Mouse (Mus musculus) spleen, postnatal 10 days (tissue): ENCODE measurements at regions not wholly inside any gene's neighbourhood (a gene's known extent, or its start where the extent isn't known, plus 50 kb on each side); places are given as distances from the start of the nearest gene placed in this dataset.

Experiments
- DNase-seq, 2 experiments: peaks; one replicate each; pipeline ENCODE4 v3.0.0; 2021 to 2022; ENCODE audit warnings: low spot score in 2 of 2

DNA sequence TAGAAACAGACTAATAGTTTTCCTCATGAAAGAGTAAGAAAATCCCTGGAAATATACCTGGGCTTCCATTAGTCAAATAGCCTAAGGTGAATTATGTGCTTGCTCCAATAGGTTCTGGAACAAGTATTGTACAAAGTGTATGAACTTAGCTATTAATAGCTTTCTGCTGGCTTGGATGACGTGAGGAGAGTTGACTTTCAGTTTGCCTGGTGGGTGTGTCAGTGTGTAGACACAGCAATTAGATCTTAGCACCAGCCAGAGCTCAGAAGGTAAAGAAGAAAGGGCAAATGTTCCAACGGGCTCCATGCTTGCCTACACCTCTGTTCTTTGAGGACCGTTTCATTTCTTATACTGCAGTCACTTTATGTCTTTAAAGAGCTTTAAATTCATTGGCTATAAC is 654.8 kb upstream of the Mef2c start:
- no peak for DNase-seq

DNA sequence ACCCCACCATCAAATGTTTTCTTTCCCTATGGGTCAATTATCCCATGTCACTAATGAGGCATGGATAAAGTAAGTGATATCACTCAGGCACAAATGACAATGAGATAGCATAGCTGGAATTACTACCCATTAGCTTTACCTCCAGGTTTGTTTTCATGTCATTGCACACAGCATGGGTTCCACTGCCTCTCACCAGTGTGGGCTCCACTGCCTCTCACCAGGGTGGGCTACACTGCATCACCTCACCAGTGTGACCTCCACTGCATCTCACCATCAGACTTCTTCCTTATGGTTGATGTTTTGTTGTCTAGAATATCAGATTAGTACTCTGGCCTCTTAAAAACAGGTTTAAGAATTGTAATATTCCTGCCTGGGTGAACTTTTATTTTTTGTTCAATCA is 634.0 kb upstream of the Mef2c start:
- no peak for DNase-seq

DNA sequence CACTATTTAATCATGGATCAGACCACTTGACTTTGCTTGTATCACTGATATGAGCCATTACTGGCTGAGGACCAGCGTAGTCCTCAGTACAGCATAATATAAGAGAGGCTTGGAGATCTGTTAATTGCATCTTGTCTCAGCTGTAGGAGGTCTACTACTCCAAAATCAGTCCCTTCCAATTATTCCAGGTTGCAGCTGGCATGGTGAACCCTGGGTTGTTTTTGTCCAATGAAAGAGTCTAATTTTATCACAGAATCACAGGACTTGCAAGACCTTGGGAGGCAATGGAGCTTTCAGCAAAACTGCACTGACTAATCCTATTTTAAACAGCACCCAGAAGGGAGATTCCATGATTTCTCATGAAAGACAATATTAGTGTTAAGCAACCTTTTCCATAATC is 629.7 kb upstream of the Mef2c start:
- DNase-seq, result no peak

DNA sequence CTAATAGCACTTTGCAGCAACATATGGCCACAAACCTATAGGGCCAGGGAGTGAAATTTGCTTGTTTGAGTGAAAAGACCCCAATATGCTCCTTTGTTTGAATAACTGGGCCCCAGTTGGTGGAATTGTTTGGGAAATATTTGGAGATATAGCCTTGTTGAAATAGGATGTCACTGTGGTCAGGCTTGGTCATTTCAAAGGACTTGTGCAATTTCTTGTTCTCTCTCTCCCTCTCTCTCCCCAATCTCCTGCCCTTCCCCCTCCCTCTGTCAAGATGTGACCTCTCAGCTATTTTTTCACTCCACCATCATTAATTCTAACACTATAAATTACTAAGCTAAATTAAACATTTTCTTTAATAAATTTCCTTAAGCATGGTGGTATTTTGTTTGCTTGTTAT is 620.5 kb upstream of the Mef2c start:
- no peak for DNase-seq

DNA sequence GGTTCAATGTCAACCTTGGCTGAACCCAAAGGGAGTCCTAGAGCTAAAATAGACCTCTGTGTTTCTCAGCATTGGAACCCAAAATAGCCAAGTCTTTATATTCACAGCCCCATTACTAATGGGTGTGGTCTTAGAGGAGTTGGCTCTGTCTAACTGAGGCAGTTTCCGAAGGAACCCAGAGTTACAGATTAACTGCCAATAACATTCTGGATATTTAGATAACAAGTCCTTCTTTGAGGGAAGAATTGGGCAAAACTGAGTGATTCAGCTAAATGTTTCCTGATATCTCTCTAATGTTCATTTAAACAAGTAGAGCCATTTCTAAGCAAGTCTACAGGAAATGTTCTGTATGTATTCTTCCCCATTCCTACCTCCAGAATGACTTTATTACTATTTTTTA is 615.1 kb upstream of the Mef2c start:
- no peak for DNase-seq

DNA sequence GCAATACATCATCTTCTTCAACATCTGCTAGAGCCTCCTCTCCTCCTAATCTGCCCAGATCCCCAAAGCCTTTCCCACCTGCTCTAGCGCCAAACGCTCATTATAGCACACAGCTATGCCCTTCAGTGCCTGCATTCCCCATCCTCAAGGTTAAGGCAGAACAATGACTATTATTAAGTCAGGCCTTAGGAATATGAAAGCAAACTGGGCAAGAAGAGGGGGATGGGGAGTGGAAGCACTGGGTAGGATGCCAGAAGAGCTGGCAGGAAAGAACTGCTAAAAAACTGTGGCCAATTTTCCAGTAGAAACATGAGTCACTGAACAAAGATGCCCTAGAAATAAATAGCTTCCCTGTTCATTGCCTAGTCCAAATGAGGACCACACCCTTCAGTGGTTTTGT is 611.1 kb upstream of the Mef2c start:
- DNase-seq, result no peak

DNA sequence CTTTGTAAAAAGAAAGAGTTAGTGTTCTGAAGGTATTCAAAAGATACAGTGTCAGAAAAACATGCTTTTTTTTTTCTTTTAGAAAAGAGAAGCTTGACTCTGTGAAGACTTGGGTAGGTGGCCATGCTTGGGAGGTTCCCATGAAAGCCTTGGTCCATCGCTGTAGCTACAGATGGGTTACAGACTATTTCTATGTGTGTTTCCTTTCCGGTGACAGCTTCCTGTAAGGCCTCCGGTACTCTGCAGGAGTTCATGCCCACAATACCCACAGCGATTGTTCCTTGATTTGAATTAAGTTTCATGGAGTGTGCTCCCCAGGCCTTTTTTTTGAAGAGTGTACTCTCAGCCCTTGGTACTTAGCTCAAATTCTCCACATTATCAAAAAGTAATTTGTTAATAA is 604.1 kb upstream of the Mef2c start:
- DNase-seq, result peak in 1 of 2 experiments; percentile 28

DNA sequence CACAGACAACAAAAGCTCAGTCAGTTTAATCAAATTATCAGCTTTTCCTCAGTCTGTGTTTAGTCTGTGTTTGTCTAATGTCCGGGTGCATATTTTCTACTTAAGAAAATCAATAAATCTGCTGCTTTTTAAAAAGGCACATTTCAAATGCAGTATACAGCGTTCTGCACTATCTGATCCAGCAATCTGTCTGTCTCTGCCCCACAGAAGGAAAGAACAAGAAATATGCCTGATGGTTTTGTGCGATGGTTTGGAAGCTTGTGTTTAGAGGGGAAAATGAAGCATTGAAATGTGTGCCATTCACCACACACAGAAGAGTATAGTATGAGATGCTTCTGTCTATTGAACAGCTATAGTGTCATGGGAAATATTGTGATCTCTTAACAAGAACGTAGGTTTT is 601.7 kb upstream of the Mef2c start:
- no peak for DNase-seq

DNA sequence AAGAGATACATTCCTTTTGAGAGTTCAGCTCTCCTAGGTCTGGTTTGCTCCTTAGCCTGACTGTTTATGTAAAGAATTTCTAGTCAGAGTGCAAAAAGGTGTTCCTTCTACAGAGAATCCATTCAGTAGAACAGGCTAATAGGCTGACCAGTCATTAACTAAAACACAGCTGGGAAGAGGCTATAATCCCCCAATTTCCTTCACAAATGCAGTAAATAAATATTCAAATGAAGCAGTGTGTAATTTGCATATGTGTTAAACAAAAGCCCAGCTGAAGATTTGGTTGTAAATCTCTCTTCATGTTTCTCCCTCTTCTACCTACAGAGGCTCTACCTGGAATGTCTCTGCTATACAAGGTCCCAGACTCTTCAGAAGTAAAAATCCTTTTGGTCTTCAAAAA is 600.2 kb upstream of the Mef2c start:
- no peak for DNase-seq

DNA sequence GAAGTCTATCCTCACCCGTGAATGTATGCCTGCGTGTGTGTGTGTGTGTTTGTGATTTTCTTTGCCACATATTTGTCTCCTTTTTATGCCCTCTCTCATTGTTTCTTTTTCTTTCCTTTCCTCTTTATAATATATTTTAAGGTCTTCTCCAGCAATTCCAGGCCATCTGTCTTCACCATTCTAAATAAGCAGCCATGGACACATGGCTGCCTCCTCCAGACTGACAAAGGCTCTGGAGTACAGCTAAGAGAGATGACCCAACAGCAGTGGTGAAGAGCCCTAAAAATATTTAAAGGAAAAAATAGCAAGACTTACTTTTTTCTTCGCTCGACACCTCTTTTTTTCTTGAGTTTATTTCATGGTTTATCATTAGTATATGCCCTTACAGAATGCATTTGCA is 596.1 kb upstream of the Mef2c start:
- DNase-seq, result no peak

DNA sequence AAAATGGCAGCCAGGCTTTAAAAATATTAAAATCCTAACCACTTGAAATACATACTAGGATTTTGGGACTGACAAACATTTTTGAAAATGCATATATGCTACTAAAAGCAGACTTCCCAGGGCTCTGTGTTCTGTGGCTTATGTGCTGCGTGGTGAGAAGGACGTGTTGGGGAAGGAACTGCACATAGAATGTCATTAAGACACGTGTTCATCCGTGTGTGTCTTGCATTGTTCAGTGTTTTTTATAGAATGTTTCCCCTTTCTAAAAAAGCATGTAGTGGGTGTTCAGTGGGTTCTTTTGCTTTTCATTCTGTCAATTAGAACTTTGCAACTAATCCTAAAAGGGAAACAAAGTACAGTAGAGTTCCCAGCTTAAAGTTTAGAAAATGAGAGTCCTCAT is 594.7 kb upstream of the Mef2c start:
- no peak for DNase-seq

DNA sequence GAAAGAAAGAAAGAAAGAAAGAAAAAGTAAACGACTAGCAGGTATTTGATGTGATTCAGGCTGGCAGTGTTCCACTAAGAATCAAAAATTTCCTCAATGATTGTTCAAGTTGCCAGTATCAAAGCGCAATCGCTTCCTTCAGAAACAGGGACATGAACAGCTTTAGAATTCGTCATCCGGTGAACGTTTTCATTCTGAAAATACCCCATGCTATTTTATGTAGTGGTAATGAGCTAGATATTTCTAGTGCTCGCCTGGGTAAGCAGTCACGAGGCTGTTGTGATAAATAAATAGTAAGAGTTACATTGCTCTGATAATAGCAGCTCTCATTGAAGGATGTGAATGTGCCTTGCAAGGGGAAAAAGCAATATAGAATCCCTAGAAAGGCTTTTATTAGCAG is 591.0 kb upstream of the Mef2c start:
- no peak for DNase-seq

DNA sequence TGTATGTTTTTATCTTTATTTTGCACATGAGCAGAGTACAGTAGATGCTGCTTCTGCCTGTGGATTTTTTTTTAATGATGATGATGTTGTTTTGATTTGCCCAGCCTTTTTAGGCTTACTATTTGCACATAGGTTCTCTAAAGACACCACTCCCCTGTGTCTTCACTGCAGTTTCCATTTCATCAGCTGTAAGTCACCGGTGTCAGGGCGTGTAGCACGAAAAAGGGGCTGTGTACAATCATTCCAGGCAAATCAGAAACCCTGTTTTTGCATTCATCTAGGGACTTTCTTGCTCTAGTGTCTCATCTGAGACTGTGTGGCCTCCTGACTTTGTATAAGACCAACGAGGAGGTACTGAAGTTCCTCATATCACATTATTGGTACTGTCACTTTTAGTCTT is 588.6 kb upstream of the Mef2c start:
- DNase-seq, result peak in 1 of 2 experiments; percentile 22

DNA sequence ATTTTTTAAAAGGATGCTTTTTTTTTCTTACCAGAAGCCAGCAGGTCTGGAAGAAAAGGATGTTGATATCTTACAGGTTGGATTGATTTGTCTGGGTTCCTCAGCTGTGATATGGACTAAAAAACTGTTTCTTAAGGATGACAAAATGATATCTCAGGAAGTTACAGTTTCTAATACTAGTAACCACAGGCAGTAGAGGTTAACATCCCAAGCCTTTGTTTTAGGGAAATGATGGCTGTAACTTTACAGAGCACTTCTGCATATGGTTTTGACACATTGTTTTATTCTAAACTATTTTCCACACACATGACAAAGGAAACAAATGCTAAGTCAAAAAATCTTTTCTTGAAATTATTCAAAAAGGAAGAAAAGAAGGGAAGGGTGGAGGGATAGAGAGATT is 573.8 kb upstream of the Mef2c start:
- no peak for DNase-seq

DNA sequence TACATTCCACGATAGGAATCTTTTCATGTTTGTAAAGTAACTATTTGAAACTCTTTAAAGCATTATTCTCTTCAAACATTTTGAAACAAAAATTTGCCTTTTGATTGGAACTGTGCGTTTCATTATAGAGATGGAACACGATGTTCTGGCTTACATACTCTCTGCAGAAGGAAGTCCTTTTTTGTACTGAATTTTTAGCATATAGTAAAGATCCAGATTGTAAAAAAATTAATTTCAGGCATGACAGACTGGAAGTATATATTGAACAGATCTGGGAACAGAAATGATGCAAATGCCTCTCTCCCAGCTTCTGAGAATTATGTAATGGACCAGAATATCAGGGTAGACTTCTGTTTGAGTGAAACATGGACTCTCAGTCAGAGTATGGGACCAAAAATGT is 566.0 kb upstream of the Mef2c start:
- DNase-seq, result no peak

DNA sequence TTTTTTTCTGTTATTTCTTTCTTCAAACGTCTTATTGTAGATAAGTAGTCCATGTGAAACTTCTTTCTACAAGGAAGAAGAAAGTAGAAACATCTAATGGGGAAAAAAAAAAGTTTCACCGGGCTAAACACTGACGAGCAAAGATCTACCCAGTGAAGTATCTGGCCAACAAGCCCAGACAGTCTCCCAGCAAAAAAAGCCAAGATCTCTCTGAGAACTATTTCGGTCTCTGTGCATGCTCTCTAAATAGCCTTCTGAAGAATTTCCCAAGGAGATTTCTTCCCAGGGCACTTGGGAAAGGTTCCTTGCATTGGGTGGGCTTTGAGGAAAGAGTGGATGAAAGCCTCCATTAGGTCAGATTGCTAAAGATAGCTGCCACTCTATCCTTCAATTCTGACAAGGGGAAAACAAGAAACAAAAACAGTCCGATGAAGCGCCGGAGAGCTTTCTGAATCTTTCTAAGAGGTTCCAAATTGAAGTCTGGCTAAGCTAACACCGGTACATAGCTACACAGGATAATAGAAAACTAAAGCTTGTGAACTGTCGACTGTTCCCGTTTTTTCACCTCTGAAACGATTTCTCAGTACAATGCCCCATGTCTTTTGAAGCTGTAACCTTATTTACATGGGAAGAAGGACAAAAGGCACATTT is 561.0 kb upstream of the Mef2c start:
- DNase-seq, result no peak

DNA sequence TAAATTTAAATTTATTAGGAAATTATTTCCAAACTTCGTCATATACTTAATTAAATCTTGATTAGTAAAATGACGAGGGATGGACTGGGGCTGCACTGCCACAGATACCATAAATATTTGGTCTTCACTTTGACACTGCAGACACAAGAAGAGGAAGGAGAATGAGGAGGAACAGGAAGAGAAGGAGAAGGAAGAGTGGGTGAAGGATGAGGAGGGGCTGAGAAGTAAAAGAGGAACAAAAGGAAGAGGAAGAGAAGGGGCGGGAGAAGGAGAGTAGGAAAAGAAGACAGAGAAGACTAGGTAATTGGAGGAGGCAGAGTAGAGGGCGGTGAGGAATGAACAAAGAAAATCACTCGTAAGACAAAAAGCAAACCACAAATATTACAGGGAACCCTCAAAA is 556.9 kb upstream of the Mef2c start:
- no peak for DNase-seq

DNA sequence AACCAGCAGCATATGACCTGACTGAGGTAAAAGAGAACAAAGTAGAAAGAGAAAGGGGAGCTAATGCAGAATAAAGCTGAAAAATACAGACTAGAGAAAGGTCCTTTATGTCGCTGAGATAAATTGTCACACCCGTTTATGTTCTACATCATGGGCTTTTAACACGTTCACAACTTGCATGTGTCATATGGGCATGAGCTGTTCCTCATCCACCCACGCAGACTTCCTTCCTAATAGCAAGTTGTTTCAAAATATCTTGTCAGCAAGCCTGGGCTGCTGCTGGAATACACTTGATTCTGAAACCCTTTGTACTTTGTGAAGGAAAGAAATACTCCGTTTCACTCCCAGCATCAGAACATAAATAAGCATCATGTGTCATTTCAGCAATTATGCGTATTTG is 554.3 kb upstream of the Mef2c start:
- DNase-seq, result peak in 1 of 2 experiments; percentile 12

DNA sequence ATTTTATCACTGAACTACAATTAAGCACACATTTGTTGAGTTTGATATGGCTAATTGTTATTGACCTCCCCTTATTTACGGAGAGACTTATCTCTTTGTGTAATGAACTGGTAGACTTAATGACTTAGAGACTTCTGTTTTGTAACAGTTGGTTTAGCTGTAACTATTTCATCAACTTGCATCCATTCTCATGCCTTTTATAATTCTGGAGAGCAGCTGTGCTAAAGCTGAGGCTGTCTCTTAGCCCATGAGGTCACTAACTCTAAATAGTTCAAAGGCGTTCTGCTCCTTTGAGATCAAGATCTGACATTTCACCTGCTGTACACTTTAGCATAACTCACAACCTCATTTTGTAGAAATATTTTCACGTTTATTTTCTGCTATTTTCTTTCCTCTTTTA is 541.5 kb upstream of the Mef2c start:
- no peak for DNase-seq

DNA sequence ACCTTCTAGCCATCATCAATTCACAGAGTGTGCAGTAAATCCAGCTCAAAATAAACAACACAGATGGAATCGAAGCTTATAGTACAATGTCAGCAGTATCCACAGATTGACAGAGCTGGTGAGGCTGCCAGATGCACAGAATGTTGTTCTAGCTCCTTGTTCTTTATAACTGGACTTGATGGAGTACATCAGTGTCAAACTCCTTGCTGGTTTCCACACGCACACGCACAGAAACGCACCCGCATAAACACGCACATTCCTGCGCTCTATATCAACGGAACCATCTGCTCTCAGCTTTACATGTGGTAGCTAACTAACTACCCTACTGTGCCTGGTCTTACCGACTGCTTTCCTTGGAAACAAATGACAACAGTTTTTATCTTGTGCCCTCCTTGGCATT is 532.1 kb upstream of the Mef2c start:
- no peak for DNase-seq

DNA sequence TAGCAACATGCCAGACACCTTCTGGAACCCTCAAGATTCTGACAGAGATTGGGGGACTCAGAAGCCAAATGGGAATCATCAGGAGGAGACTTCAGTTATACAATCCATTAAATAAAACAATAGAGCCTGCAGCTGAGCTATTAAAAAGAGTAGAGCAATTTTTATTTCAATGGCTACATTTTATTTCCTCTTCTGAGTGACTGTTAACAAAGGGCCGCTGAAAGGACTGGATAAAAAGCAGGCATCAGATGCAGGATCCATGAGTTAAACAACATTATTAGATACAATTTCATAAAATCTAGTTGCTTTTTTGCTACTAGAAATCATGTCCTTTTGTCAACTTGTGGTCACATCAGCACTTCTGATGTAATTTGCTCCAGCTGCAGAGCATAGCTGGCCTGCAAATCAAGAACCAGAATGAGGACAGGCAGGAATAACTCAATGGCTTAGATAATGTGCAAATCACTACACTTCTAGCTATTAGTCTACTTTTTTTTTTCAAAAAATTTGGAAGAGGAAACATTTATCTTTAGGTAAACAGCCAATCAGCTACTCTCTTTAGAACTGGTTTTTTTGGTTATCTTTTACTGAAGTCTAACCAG is 529.5 kb upstream of the Mef2c start:
- no peak for DNase-seq

DNA sequence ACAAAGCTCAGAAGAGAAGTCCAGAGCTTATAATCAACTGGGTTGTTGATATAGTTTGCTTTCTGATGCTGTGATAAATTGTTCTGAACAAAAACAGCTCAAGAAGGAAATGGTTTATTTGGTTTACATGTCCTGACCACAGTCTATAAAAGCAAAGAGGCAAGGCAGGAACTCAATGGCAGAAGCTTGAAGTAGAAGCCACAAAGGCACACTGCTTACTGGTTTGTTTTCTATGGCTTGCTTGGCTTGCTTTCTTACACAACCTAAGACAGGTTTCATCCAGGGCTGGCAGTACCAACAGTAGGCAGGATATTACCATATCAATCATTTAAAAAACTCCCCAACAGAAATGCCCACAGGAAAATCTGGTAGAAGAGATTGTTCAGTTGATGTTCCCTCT is 502.7 kb upstream of the Mef2c start:
- DNase-seq, result no peak

DNA sequence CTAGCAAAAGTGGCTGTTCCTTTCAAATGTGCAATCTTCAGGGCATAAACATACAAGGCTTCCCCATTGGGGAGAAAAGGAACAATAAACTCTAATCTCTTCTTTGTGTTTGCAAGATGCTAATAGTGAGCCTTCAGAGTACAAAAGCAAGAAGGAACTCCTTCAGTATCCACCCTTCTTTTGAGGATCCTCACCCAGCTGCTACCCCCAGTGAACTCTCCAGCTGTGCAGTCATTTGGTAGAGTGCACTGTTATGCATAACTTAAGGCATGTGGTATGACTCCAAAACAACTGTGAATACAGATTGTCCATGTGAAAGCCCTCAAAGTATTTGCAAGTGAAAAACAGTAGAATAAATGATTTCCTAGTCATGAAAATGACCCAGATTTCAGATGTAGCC is 487.1 kb upstream of the Mef2c start:
- DNase-seq, result no peak

DNA sequence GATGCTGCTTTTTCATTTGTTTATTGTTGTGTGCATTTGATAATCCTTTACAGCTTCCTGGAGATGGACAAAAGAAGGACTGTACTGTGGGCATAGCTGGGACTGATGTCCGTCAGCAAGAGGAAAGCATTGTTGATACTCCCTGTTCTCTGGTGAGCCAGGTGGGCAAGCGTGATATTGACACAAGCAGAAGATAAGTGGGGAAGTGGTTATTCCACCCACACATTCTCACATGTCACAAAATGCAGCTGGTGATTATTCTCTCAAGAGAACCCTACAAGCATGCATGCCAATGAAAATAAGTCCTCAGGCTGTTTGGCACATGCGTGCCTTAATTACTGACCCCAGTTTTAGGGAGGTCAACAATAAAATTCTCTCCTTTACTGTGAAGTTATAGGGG is 483.0 kb upstream of the Mef2c start:
- peak in 1 of 2 experiments; percentile 30 for DNase-seq
